Mouse (Mus musculus) heart, embryonic 10.5 days (tissue): ENCODE measurements around the gene Pdxdc1. TPM values are rescaled to one million over a fixed set of nuclear protein-coding genes. Genes with fewer than 3 reads are reported as not detected.

Experiments
- DNase-seq: peaks from one replicate; pipeline ENCODE4 v3.0.0-alpha.2; 2017; ENCODE audit warnings: low spot score
- H3K27ac ChIP-seq: fragments of 300-500 bp; sonication (generic); 2 replicates; pipeline ENCODE4 v1.5.1; 2016; ENCODE audit warnings: mild to moderate bottlenecking
- H3K27me3 ChIP-seq: fragments of 300-500 bp; sonication (generic); 2 replicates; pipeline ENCODE4 v1.6.1; 2016; ENCODE audit warnings: mild to moderate bottlenecking; ENCODE audit not compliant: poor library complexity, insufficient read depth, severe bottlenecking
- H3K36me3 ChIP-seq: fragments of 300-500 bp; sonication (generic); 2 replicates; pipeline ENCODE4 v1.6.1; 2016; ENCODE audit warnings: mild to moderate bottlenecking, moderate library complexity
- H3K4me1 ChIP-seq: fragments of 300-500 bp; sonication (generic); 2 replicates; pipeline ENCODE4 v1.6.1; 2016; ENCODE audit warnings: mild to moderate bottlenecking
- H3K4me3 ChIP-seq: fragments of 300-500 bp; sonication (generic); 2 replicates; pipeline ENCODE4 v1.5.1; 2016; ENCODE audit warnings: mild to moderate bottlenecking, moderate library complexity
- H3K9me3 ChIP-seq: fragments of 300-500 bp; sonication (generic); 2 replicates; pipeline ENCODE4 v1.6.1; 2016; ENCODE audit warnings: mild to moderate bottlenecking, moderate library complexity
- WGBS: fragments of 180-500 bp; shearing (Covaris S2); methylation state at CpG from one replicate; pipeline ENCODE4 v1.1.7; 2016; 5-methylcytosine and 5-hydroxymethylcytosine counted together
- polyA plus RNA-seq: library from polyadenylated mRNA; unstranded; fragments of >200 nt; fragmentation: Nextera tagmentation; extraction: Ambion mirVana; gene quantifications from 2 replicates; pipeline ENCODE4 v1.2.1, GENCODE M21; 2016

Gene Pdxdc1
- polyA plus RNA-seq, 1 experiment from 2014 or later = 79.4 TPM

- Histone ChIP-seq H3K9me3 (no peaks in the 10 kb centered on the region), H3K36me3 (peaks cover 28% of the 10 kb centered on the region), H3K27me3 (no peaks in the 10 kb centered on the region), H3K27ac (no peak overlapping the region), H3K4me1 (peaks cover 8% of the 10 kb centered on the region), H3K4me3 (no peak overlapping the region)
- 77% methylated on average over 5 of the region's 5 CpGs for WGBS
- DNase-seq = no peak
Measured at GRCm38 (mm10) chr16:13866616-13867015, 36.3 kb downstream of the Pdxdc1 start.

- WGBS = 70% methylated on average over 4 of the region's 4 CpGs
- H3K9me3 ChIP-seq = no peaks in the 10 kb centered on the region
- H3K27ac ChIP-seq = no peak overlapping the region
- peaks cover 26% of the 10 kb centered on the region for H3K36me3 ChIP-seq
- no peaks in the 10 kb centered on the region for H3K27me3 ChIP-seq
- no peak for DNase-seq
- no peak overlapping the region for H3K4me3 ChIP-seq
- peaks cover 8% of the 10 kb centered on the region for H3K4me1 ChIP-seq
Measured at GRCm38 (mm10) chr16:13866076-13866475, 36.9 kb downstream of the Pdxdc1 start.

GRCm38 (mm10) chr16:13853886-13854285, 49.0 kb downstream of the Pdxdc1 start:
- Histone ChIP-seq H3K4me3 (no peak overlapping the region), H3K36me3 (peaks cover 59% of the 10 kb centered on the region)
- WGBS = 96% methylated on average over 4 of the region's 4 CpGs

GRCm38 (mm10) chr16:13851446-13851845, 51.5 kb downstream of the Pdxdc1 start:
- Histone ChIP-seq H3K36me3 (peaks cover 53% of the 10 kb centered on the region), H3K9me3 (no peaks in the 10 kb centered on the region), H3K4me1 (no peaks in the 10 kb centered on the region), H3K27ac (no peak overlapping the region), H3K27me3 (no peaks in the 10 kb centered on the region), H3K4me3 (no peak overlapping the region)
- DNase-seq = no peak
- WGBS = 92% methylated on average over 4 of the region's 4 CpGs

More at GRCm38 (mm10) chr16:13853886-13854285, 49.0 kb downstream of the Pdxdc1 start:
- Histone ChIP-seq H3K9me3 (no peaks in the 10 kb centered on the region), H3K4me1 (no peaks in the 10 kb centered on the region), H3K27ac (no peak overlapping the region), H3K27me3 (no peaks in the 10 kb centered on the region)
- no peak for DNase-seq

- Histone ChIP-seq H3K9me3 (no peaks in the 10 kb centered on the region), H3K36me3 (peaks cover 61% of the 10 kb centered on the region)
- 58% methylated on average over 2 of the region's 2 CpGs for WGBS
Measured at GRCm38 (mm10) chr16:13848310-13848709, 54.6 kb downstream of the Pdxdc1 start.

GRCm38 (mm10) chr16:13846675-13847074, 56.3 kb downstream of the Pdxdc1 start:
- Histone ChIP-seq H3K4me1 (no peaks in the 10 kb centered on the region), H3K9me3 (no peaks in the 10 kb centered on the region), H3K27ac (no peak overlapping the region), H3K36me3 (peaks cover 63% of the 10 kb centered on the region), H3K27me3 (no peaks in the 10 kb centered on the region), H3K4me3 (no peak overlapping the region)
- 97% methylated on average over 1 of the region's 1 CpGs for WGBS
- no peak for DNase-seq

More at GRCm38 (mm10) chr16:13848310-13848709, 54.6 kb downstream of the Pdxdc1 start:
- no peak overlapping the region for H3K4me3 ChIP-seq
- no peaks in the 10 kb centered on the region for H3K4me1 ChIP-seq
- no peaks in the 10 kb centered on the region for H3K27me3 ChIP-seq
- DNase-seq = no peak
- no peak overlapping the region for H3K27ac ChIP-seq

GRCm38 (mm10) chr16:13845031-13845430, 57.9 kb downstream of the Pdxdc1 start:
- DNase-seq = no peak
- Histone ChIP-seq H3K36me3 (peaks cover 68% of the 10 kb centered on the region), H3K27ac (no peak overlapping the region), H3K9me3 (no peaks in the 10 kb centered on the region), H3K4me1 (no peaks in the 10 kb centered on the region), H3K27me3 (no peaks in the 10 kb centered on the region), H3K4me3 (no peak overlapping the region)
- WGBS = 94% methylated on average over 5 of the region's 5 CpGs

GRCm38 (mm10) chr16:13840956-13841355, 62.0 kb downstream of the Pdxdc1 start:
- DNase-seq = peak; percentile 55
- Histone ChIP-seq H3K27ac (no peak overlapping the region), H3K27me3 (no peaks in the 10 kb centered on the region), H3K4me3 (no peak overlapping the region), H3K36me3 (peaks cover 88% of the 10 kb centered on the region), H3K4me1 (no peaks in the 10 kb centered on the region), H3K9me3 (no peaks in the 10 kb centered on the region)
- WGBS = 87% methylated on average over 3 of the region's 3 CpGs

- WGBS = 88% methylated on average over 7 of the region's 7 CpGs
- peak; percentile 59 for DNase-seq
- peaks cover 86% of the 10 kb centered on the region for H3K36me3 ChIP-seq
Measured at GRCm38 (mm10) chr16:13840056-13840455, 62.9 kb downstream of the Pdxdc1 start.

GRCm38 (mm10) chr16:13834382-13834781, 68.5 kb downstream of the Pdxdc1 start:
- H3K9me3 ChIP-seq = no peaks in the 10 kb centered on the region
- WGBS = 89% methylated on average over 5 of the region's 5 CpGs
- no peak overlapping the region for H3K27ac ChIP-seq
- no peaks in the 10 kb centered on the region for H3K27me3 ChIP-seq
- no peak overlapping the region for H3K4me3 ChIP-seq
- peaks cover 96% of the 10 kb centered on the region for H3K36me3 ChIP-seq
- DNase-seq = no peak
- H3K4me1 ChIP-seq = no peaks in the 10 kb centered on the region

More at GRCm38 (mm10) chr16:13840056-13840455, 62.9 kb downstream of the Pdxdc1 start:
- H3K4me3 ChIP-seq = no peak overlapping the region
- H3K27ac ChIP-seq = no peak overlapping the region
- H3K27me3 ChIP-seq = no peaks in the 10 kb centered on the region
- no peaks in the 10 kb centered on the region for H3K4me1 ChIP-seq
- no peaks in the 10 kb centered on the region for H3K9me3 ChIP-seq

- H3K27me3 ChIP-seq = no peaks in the 10 kb centered on the region
- no peaks in the 10 kb centered on the region for H3K9me3 ChIP-seq
- peaks cover 1% of the 10 kb centered on the region; the same call in 1 of the 2 replicates for H3K4me1 ChIP-seq
- H3K4me3 ChIP-seq = no peak overlapping the region
- DNase-seq = no peak
- H3K36me3 ChIP-seq = peaks cover 95% of the 10 kb centered on the region
- H3K27ac ChIP-seq = no peak overlapping the region
- WGBS = 84% methylated on average over 5 of the region's 5 CpGs
Measured at GRCm38 (mm10) chr16:13831606-13832005, 71.3 kb downstream of the Pdxdc1 start.

- peaks cover 13% of the 10 kb centered on the region; the same call in 1 of the 2 replicates for H3K4me1 ChIP-seq
- no peak overlapping the region for H3K4me3 ChIP-seq
- H3K9me3 ChIP-seq = no peaks in the 10 kb centered on the region
- H3K27me3 ChIP-seq = no peaks in the 10 kb centered on the region
- H3K27ac ChIP-seq = no peak overlapping the region
- WGBS = 89% methylated on average over 10 of the region's 10 CpGs
- peaks cover 86% of the 10 kb centered on the region for H3K36me3 ChIP-seq
- no peak for DNase-seq
Measured at GRCm38 (mm10) chr16:13830444-13830843, 72.5 kb downstream of the Pdxdc1 start.

- H3K27ac ChIP-seq = no peak overlapping the region
- H3K36me3 ChIP-seq = peaks cover 53% of the 10 kb centered on the region
- no peaks in the 10 kb centered on the region for H3K27me3 ChIP-seq
- peaks cover 14% of the 10 kb centered on the region; the same call in 1 of the 2 replicates for H3K4me1 ChIP-seq
- H3K4me3 ChIP-seq = no peak overlapping the region
- 87% methylated on average over 4 of the region's 4 CpGs for whole genome bisulfite sequencing
- H3K9me3 ChIP-seq = no peaks in the 10 kb centered on the region
- DNase-seq = no peak
Measured at GRCm38 (mm10) chr16:13826511-13826910, 76.4 kb downstream of the Pdxdc1 start.
